Mouse (Mus musculus) right cerebral cortex, postnatal 14 days (tissue): ENCODE data around the gene Man1b1.

ENCODE experiments used
- DNase-seq: peaks from one replicate; pipeline ENCODE4 v3.0.0; 2022

Gene Man1b1

DNA sequence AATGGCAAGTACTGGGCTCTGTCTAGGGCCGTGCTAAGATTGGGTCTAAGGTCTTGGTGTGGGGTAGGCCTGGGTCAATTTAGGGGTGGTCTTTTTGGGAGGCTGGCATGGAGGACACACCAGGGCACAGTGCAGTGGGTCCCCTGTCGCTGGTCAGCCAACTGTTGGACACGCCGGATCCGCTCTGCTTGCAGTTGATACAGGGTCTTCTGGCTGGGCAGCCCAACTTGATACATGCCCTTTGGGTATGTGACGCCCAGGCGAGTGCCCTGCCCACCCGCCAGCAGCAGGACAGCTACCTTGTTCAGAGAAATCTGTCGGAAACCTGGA lies 32.6 kb downstream of the Man1b1 start:
- DNase-seq, result no peak

DNA sequence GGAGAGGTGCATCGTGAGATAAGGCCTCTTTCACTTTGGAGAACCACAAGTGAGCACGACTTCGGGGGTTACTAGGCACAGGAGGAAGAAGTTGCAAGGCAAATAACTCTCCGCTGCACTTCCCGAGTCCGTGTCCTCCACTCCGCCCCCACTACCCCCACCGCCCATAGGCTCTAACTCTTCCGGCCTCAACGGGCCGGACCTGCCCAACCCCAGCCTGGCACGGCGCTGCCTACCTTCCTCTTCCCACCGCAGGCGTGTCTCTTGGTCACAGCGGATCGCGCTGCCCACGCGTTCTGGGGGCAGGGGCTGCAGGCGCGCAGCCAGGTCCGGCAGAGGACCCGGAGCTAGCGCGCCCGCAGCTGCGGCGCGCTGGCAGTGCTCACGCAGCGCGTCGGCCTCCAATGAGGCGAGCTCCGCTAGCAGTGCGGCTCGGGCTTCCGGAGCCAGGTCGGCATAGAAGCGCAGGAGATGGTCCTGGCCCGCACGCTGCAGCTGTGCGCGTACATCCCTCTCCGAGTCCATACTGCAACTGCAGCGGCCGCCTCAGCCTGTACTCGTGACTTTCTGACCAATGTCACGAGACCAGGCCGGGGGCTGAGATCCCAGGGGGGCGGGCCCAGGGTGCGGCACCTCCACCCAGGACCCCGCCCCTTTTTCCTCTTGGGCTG lies 33.1 kb downstream of the Man1b1 start, which contains the start of gene Uap1l1:
Uap1l1 (minus strand) TSS at position 592 of the 671 bp plus-strand sequence.
- DNase-seq, result peak; percentile 58

DNA sequence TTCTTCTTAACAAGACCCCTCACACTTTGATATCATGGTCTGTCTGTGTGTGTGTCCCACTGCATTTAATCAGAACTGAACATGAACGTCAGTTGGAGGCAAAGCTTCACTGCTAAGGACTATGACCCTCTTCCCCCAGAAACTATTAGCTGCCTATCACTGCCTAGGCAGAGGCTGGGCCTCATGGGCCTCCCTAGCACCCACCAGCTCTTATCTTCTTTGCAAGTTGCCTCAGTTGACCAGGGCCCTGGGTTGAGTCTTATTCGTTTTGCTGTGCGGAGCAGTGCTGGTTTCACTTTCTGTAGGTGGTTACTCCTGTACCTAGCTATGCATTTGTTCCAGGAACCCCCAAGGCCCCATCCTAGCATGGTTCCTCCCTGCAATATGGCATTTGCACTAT lies 37.9 kb downstream of the Man1b1 start:
- no peak for DNase-seq

DNA sequence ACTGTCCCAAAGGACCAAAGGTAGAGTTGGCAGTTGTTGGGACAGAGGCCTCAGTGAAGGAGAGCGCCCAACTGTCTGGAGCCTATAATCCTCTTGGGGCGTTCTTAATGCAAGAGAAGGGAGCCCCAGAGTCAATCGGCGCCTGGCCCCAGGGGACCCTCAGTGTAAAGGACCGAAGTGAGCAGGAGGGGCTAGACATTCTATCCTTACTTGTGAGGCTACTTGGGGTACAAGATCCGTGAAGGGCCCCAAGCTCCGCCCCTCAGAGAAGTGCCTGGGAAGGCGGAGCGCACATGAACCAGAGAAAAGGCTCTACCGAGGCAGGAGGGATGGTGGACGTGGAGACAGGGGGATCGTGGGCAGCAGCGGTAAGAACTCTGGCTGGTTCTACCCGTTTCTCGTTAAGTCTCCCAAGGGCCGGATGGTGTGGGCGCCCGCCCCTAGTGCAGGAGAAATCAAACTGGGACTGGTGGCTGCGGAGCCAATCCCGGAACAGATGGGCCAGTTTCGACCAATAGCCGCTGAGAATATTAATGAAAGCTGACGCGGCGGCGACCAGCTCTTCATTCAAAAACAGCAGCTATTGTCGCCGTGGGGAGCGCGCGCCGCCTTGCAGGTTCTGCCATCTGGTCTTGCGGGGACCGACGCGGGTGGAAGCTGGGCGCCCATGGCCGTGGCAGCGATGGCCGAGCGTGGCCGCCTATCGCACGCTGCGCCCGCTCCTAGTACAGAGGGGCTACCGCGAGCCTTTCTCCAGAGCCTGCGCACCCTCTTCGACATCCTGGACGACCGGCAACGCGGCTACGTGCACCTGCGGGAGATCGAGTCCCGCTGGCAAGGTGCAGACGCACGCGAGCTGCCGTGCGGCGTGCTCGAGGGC lies 39.9 kb downstream of the Man1b1 start, which contains the start of gene Sapcd2:
Sapcd2 (plus strand) TSS at position 558 of the 880 bp plus-strand sequence.
- DNase-seq, result peak; percentile 84

DNA sequence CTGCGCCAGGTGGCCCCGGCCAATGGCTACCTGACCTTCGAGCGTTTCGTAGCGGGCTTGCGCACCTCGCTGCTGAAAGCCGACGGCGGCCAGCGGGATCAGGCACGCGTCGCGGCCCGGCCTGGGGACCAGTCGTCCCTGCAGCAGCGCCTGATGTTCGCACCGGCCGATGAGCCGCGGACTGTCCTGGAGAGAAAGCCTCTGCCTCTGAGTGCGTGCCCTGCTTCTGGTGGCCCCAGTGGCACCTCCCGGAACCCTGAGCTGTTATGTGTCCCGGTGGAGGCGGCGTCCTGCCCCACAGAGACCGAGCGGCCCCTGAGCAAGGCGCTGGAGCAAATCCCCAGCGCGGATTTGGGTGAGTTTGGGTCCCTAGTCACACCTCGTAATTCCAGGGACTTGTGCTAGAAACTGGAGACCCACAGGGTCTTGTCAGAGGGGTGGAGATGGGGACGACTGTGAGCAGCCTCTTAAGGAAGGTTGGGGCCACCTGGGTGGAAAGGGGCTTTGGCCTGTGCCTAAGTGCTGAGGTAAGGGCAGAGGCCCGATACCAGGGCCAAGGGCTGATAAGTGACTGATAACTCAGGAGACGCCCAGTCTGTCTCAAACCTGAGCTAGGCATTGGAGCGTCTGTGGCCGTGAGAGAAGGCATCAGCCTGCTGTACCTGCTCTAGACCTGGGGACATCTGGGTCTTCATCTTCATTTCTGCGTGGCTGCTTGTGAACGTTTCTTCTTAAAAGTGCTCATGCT lies 40.7 kb downstream of the Man1b1 start:
- DNase-seq, result no peak

DNA sequence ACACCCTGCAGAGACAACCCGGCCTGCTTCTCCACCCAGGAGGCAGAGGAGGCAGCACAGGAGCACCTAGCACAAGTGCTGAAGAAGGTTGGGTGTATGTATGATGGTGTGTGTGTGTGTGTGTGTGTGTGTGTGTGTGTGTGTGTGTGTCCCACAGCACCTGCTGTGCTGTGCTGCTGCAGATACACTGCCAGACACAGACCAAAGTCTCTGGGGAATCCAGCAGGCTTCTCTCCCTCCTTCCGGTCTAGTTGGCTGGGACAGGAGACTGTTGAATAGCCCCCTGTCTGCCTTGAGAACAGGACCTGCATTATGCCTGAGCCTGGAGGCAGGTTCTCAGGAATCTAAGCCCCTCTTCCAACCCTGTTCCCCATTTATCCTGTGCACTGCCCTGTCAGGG lies 41.3 kb downstream of the Man1b1 start:
- DNase-seq, result no peak

DNA sequence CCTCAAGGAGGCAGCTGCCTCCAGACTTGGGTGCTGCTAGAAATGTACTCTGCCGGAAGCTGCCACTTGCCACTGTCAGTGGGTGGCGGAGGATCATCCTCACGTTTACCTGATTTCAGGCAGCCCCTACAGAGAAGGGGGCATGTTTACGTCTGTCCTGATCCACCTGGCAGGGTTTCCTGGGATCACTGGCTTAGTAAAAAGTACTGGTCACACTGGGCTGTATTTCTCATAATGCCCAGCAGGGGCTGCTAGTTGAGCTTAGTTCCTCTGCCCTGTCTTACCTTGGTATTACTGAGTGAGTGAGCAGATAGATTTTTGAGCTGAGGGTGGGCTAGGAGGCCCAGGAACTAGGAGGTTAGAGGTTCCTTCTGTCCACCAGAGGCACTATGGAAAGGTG lies 44.5 kb downstream of the Man1b1 start:
- peak; percentile 61 for DNase-seq

DNA sequence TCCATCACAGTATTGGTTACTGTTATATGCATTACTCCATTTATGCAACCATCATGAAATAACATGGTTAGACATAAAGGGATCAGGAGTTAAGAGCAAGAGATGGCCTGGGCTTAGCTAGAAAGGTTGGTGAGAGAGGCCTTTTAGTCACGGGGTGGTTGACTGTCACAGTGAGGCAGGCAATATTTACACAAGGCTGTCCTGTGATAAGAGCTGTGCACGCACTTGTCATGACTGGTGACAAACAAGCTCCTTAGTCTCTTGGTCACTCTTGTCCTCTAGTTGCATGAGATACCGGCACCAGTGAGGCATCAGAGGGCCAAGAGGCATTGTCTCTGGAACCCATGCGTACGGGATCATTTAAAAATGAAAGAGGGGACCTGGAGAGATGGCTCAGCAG lies 52.4 kb downstream of the Man1b1 start:
- DNase-seq, result no peak

DNA sequence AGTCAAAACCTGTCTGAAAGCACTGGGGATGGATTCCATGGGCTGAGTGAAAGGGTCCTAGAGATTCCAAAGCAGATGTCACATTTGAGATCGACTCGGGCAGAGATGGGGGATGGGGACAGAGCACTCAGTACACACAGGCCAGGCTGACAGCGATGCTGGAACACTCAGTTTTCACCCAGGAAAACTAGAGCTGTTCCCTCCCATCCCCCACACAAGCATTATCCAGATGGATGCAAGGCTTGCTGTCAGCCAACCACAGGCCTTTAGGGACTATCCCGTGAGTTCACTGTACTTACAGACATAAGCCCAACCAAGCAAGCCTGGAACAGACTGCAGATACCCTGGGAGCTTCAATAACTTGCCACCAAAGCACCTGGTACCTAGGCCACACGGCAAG lies 59.1 kb downstream of the Man1b1 start:
- DNase-seq, result no peak

DNA sequence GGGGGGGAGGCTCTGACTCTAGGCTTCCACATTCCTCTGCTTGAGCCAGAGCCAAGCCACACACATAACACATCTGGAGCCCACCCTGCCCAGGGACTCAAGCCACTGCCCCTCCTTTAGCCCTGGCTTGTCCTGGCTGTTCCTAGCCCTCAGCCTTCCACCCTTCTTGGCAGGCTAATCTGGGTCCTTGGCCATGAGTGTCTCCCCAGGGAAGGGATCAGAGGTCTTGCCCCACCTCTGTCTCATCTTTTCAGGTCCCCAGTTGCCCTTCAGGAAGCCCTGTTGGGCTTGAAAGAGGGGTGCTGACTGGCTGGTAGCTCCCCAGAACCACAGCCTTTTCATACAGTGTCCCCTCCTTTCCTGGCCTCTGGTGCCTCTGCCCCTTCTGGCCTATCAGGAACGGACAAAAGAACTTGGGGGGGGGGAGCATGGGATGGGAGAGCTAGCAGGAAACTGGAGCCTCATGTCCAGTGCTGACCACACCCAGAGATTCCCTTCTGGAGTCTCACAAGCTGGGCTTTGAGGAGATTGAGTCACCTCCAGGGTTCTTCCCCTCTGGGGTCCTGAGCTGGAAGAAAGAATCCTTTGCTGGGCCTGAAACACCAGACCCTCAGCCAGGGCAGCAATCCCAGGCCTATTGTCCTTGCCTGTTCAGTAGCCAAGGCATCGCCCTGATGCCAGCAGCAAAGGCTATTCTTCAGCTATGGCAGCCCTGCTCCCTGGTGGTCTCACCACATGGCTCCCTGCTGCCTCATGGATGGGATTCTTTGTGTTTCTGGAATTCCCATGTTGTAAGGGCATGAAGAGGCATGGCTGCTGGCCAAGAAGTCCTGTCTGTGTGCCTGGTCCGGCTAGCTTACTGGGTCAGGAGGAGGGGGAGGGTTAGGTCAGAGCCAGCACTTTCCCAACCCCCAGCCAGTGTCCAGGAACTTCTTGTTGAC lies 62.4 kb downstream of the Man1b1 start:
- peak; percentile 41 for DNase-seq

DNA sequence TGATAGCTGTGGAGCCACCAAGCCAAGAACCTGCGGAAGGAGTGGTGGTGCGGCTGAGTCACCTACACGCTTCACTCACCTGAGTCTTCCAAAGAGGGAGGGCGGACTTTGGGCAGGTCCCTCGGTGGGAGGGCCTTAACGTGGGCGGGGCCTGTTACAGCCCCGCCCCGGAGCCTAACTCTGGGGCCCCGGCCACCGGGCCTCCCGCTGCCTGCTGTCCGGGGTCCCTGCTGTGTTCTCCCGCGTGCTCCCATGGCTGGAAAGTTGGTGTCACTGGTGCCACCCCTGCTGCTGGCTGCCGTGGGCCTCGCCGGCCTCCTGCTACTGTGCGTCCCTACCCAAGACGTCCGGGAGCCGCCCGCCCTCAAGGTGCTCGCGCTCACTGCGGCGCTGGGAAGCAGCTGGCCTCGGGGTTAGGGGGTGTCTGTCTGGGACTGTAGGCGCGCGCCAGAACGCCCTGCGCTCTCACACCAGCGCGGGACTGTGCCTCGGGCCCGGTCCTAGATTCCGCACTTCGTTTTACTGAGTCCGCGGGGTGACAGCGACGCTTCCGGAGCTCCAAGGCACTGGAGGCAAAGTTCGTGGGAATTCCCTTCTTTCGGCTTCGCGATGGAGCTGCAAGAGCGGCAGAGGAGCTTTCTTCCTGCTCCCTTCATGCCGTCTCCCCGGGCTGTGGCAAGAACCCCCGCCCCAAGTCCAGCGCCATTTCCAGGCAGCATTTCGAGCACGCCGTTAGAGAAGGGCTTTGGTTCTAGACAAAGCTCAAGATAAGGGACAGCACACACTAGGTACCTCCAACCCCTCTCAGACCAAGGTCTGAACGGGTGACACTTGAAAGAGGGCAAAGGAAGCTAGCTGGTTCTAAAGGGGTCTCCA lies 63.8 kb downstream of the Man1b1 start, which contains the start of gene Entpd2:
Entpd2 (plus strand) TSS at position 154 of the 876 bp plus-strand sequence.
- no peak for DNase-seq

DNA sequence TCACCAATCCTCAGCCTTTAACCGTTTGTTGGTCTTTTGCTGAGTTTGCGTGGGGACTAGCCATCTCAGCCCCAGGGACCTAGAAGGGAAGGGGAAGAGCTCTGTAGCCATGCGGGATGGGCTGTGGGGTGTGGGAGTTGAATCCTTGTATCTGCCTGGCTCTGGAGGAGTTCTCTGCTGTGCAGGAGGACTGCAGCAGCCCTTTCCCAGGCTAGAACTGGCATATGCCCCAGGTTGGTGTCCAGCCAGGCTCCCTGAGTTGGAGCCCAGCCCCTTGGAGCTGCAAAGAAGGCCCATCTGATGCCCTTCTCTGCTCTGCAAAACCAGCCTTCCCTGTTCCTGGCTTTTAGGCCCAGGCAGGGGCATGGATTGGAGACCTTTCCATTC lies 64.5 kb downstream of the Man1b1 start:
- DNase-seq, result no peak

DNA sequence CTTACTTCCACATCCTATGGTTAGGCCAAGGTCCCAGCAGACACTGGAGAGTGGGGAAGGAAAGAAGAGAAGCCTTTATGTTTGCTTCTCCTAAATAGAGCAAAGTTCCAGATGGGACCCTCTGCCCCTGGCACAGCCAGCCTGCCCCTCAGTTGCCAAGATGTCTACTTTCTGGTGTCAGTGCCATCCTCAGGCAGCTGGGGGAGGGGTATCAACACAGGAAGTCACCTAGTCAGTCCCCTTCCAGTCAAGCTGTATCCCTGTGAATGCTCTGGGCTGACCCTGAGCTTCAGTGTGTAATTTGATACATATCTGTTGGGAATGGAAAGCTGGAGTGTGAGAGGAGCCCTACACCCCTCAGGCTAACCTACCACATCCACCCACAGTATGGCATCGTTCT lies 64.9 kb downstream of the Man1b1 start:
- DNase-seq, result no peak

DNA sequence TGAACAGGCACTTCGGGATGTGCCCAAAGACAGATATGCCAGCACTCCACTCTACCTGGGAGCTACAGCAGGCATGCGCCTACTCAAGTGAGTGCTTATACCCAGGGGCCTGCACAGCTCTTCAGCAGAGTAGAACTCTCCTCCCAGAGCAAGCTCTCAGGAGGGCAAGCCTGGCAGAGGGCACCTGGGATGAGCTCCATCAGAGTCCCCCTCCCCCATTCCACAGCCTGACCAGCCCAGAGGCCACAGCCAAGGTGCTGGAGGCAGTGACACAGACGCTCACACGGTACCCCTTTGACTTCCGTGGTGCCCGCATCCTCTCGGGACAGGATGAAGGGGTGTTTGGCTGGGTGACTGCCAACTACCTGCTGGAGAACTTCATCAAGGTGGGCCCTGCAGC lies 65.9 kb downstream of the Man1b1 start:
- DNase-seq, result no peak

DNA sequence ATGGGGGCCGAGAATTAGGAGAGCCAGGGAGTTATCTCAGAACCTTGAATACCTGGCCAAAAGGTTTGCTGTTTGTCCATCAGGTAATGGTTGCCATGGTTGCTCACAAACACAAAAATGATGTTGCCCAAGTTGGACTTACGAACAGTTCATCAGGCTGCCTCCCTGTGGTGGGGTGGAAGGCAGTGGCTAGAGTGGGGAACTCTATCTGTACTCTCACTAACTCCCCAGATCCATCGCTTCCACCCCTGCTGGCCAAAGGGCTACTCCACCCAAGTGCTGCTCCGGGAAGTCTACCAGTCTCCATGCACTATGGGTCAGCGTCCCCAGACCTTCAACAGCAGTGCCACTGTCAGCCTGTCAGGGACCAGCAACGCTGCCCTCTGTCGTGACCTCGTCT lies 66.9 kb downstream of the Man1b1 start, which contains the start of gene Npdc1:
Npdc1 (plus strand) TSS at position 301 of the 400 bp plus-strand sequence.
- no peak for DNase-seq

DNA sequence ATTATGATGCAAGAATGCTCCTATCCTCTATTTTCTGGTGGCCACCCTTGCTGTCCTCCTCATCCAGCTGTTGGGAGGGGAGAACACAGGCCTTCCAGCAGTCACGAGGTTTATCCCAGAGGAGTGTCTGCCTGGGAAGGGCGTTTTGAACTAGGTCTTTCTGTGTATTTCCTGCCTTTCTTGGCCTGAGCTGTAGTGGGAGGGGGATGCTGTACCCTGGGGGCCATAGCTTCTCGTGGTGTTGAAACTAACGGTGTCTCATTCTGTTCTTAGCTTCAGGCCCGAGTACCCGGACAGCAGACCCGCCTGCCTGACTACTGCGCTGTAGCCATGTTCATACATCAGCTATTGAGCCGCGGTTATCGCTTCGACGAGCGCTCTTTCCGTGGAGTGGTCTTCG lies 68.2 kb downstream of the Man1b1 start:
- DNase-seq, result no peak

DNA sequence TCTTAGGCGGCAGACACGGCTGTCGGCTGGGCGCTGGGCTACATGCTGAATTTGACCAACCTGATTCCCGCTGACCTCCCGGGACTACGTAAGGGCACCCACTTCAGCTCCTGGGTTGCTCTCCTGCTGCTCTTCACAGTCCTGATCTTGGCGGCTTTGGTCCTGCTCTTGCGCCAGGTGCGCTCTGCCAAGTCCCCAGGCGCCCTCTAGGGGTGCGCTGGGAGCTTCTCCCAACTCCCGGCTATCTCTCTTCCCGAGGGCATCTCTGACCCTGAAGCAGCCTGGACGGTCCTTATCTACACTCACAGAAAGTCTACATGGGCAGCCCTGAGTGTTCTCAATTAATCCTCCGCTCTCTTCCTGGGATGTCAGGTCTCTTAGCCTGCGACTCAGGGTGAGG lies 68.6 kb downstream of the Man1b1 start:
- DNase-seq, result peak; percentile 47
